Mouse (Mus musculus): ENCODE results near the gene Lins1.

The Lins1 gene

GRCm38 (mm10) chr7:66733882-66734281, 44.2 kb downstream of the Lins1 start:
- no peak for DNase-seq

GRCm38 (mm10) chr7:66734466-66734865, 44.8 kb downstream of the Lins1 start:
- DNase-seq: no peak

GRCm38 (mm10) chr7:66734993-66735392, 45.3 kb downstream of the Lins1 start:
- no peak for DNase-seq

- no peak for DNase-seq
Observed at GRCm38 (mm10) chr7:66737418-66737817, 47.7 kb downstream of the Lins1 start.

- no peak for DNase-seq
Observed at GRCm38 (mm10) chr7:66741008-66741407, 51.3 kb downstream of the Lins1 start.

GRCm38 (mm10) chr7:66741412-66741811, 51.7 kb downstream of the Lins1 start:
- DNase-seq: no peak

GRCm38 (mm10) chr7:66743377-66743781, 53.7 kb downstream of the Lins1 start, which contains the start of gene Cers3:
TSS of gene Cers3 (plus strand) at chr7:66743504.
- DNase-seq: no peak

GRCm38 (mm10) chr7:66746972-66747371, 57.3 kb downstream of the Lins1 start:
- no peak for DNase-seq

- DNase-seq: no peak
Observed at GRCm38 (mm10) chr7:66749998-66750397, 60.3 kb downstream of the Lins1 start.

GRCm38 (mm10) chr7:66753816-66754215, 64.1 kb downstream of the Lins1 start:
- DNase-seq: no peak

- no peak for DNase-seq
Observed at GRCm38 (mm10) chr7:66755611-66756010, 65.9 kb downstream of the Lins1 start.
